Mouse (Mus musculus): ENCODE results near the gene Mrpl58. TPM values are rescaled to one million over a fixed set of nuclear protein-coding genes. Genes with fewer than 3 reads are reported as not detected.
A peak's percentile ranks its signal among the peaks of the same experiment; 100 is the strongest.

Gene Mrpl58
- polyA plus RNA-seq, 1 experiment from 2014 or later: 242 TPM

DNA sequence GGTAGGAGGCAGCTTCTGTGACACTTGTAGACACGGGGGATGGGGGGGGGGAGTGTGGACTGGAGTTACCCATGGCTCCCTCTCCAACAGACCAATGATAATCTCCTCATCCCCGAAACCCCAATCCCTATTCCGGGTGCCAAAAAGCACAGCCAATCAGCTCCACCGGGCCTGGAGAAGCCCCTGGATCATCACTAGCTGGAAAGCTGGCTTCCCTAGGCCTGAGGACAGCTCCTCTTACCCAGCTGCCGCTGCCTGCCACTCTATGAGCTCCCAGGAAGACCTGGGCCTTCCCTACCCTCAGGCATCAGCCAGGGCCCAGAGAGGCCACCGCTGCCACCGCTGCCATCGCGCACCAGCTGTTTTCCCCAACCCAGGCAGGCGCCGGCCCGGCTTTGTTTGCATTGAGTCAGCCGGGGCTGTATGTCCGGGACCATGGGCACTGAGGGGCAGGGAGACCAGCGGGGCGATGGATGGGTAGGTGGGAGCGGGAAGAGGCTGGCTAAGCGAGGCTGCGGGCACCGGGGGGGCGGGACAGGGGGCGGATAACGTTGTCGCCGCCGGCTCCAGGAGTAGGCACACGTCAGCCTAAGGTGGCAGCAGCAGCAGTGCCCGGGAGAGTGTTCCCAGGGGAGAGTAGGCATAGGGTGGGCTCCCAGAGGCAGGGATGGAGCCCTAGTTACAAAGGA, 36.7 kb upstream of the Mrpl58 start:
- 2% methylated on average over 28 of the region's 28 CpGs for WGBS
- Histone ChIP-seq H3K9ac (peak overlapping the region; percentile 47), H3K36me3 (ENCODE audit: insufficient read depth) (no peaks in the 10 kb centered on the region), H3K4me3 (ENCODE audit: low read depth, low read length) (peak overlapping the region; percentile 52), H3K4me2 (peak overlapping the region; percentile 82), H3K27me3 (ENCODE audit: insufficient read depth, low read length) (peaks cover 42% of the 10 kb centered on the region), H3K27ac (ENCODE audit: low read depth) (no peak overlapping the region), H3K4me1 (ENCODE audit: insufficient read depth) (peaks cover 3% of the 10 kb centered on the region; the same call in 1 of the 2 replicates), H3K9me3 (ENCODE audit: low read depth, low read length) (no peaks in the 10 kb centered on the region)
- DNase-seq (no peak), ATAC-seq (ENCODE audit: insufficient read depth) (peak; percentile 35; the same call in 1 of the 2 replicates)
- no peak for TF ChIP-seq CTCF (IDR thresholded peaks at IDR 0.05; ENCODE audit: low read depth)

- Histone ChIP-seq H3K4me1 (ENCODE audit: insufficient read depth) (peaks cover 3% of the 10 kb centered on the region; the same call in 1 of the 2 replicates), H3K4me2 (peak within 1 kb of the TSS; percentile 82), H3K9ac (peak within 1 kb of the TSS; percentile 47), H3K36me3 (ENCODE audit: insufficient read depth) (no peaks in the 10 kb centered on the region), H3K9me3 (ENCODE audit: low read depth, low read length) (no peaks in the 10 kb centered on the region), H3K27ac (ENCODE audit: low read depth) (no peak within 1 kb of the TSS), H3K4me3 (ENCODE audit: low read depth, low read length) (peak within 1 kb of the TSS; percentile 52), H3K27me3 (ENCODE audit: insufficient read depth, low read length) (peaks cover 43% of the 10 kb centered on the region)
- peak; percentile 80 for DNase-seq
- under 1% methylated on average over 39 of the region's 39 CpGs for WGBS
- peak; percentile 71 for ATAC-seq (ENCODE audit: insufficient read depth)
- TF ChIP-seq CTCF (IDR thresholded peaks at IDR 0.05; ENCODE audit: low read depth): no peak
These were observed 36.1 kb upstream of the Mrpl58 start, which contains the start of gene Hid1 for GRCm38 (mm10) chr11:115367395-115367944. Hid1 (minus strand) TSS chr11:115367756.

- no peak for TF ChIP-seq CTCF (IDR thresholded peaks at IDR 0.05; ENCODE audit: low read depth)
These were observed 33.2 kb upstream of the Mrpl58 start for GRCm38 (mm10) chr11:115370368-115370767.

GRCm38 (mm10) chr11:115371354-115371753, 32.2 kb upstream of the Mrpl58 start:
- ATAC-seq (ENCODE audit: insufficient read depth) (no peak), DNase-seq (no peak)
- Histone ChIP-seq H3K27me3 (ENCODE audit: insufficient read depth, low read length) (peaks cover 46% of the 10 kb centered on the region), H3K27ac (ENCODE audit: low read depth) (no peak overlapping the region), H3K4me3 (ENCODE audit: low read depth, low read length) (no peak overlapping the region), H3K4me2 (no peak overlapping the region), H3K9ac (no peak overlapping the region), H3K36me3 (ENCODE audit: insufficient read depth) (no peaks in the 10 kb centered on the region), H3K4me1 (ENCODE audit: insufficient read depth) (peaks cover 7% of the 10 kb centered on the region; the same call in 1 of the 2 replicates), H3K9me3 (ENCODE audit: low read depth, low read length) (no peaks in the 10 kb centered on the region)
- WGBS: 39% methylated on average over 8 of the region's 8 CpGs
- no peak for TF ChIP-seq CTCF (IDR thresholded peaks at IDR 0.05; ENCODE audit: low read depth)

More at GRCm38 (mm10) chr11:115370368-115370767, 33.2 kb upstream of the Mrpl58 start:
- Histone ChIP-seq H3K27ac (ENCODE audit: low read depth) (no peak overlapping the region), H3K4me2 (no peak overlapping the region), H3K4me1 (ENCODE audit: insufficient read depth) (peaks cover 7% of the 10 kb centered on the region; the same call in 1 of the 2 replicates), H3K27me3 (ENCODE audit: insufficient read depth, low read length) (peaks cover 49% of the 10 kb centered on the region), H3K36me3 (ENCODE audit: insufficient read depth) (no peaks in the 10 kb centered on the region), H3K9me3 (ENCODE audit: low read depth, low read length) (no peaks in the 10 kb centered on the region), H3K9ac (no peak overlapping the region), H3K4me3 (ENCODE audit: low read depth, low read length) (no peak overlapping the region)
- ATAC-seq (ENCODE audit: insufficient read depth): no peak
- DNase-seq: no peak
- 39% methylated on average over 7 of the region's 7 CpGs for WGBS

- no peak for TF ChIP-seq CTCF (IDR thresholded peaks at IDR 0.05; ENCODE audit: low read depth)
These were observed 31.5 kb upstream of the Mrpl58 start for GRCm38 (mm10) chr11:115372015-115372414.

DNA sequence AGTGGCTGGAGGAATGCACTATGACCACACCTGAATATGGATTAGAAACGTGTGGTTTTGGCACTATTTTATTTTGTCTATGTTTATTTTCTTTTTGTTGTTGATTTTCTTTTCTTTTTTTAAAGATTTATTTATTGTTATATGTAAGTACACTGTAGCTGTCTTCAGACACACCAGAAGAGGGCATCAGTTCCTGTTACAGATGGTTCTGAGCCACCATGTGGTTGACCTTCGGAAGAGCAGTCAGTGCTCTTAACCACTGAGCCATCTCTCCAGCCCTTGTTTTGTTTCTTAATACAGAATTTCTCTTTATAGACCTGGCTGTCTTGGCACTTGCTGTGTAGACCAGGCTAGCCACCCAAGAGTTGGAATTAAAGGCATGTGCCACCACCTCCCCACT, 30.8 kb upstream of the Mrpl58 start:
- H3K4me2 ChIP-seq: no peak overlapping the region
- H3K4me1 ChIP-seq (ENCODE audit: insufficient read depth): peaks cover 5% of the 10 kb centered on the region; the same call in 1 of the 2 replicates
- 42% methylated on average over 2 of the region's 2 CpGs for WGBS
- H3K4me3 ChIP-seq (ENCODE audit: low read depth, low read length): no peak overlapping the region
- DNase-seq: no peak
- no peaks in the 10 kb centered on the region for H3K9me3 ChIP-seq (ENCODE audit: low read depth, low read length)
- ATAC-seq (ENCODE audit: insufficient read depth): no peak
- H3K27me3 ChIP-seq (ENCODE audit: insufficient read depth, low read length): peaks cover 32% of the 10 kb centered on the region
- TF ChIP-seq CTCF (IDR thresholded peaks at IDR 0.05; ENCODE audit: low read depth): 0 out of 2 replicates have a peak, but pooled peaks have one; percentile 9
- H3K36me3 ChIP-seq (ENCODE audit: insufficient read depth): no peaks in the 10 kb centered on the region
- H3K9ac ChIP-seq: no peak overlapping the region
- H3K27ac ChIP-seq (ENCODE audit: low read depth): no peak overlapping the region

More at GRCm38 (mm10) chr11:115372015-115372414, 31.5 kb upstream of the Mrpl58 start:
- Histone ChIP-seq H3K36me3 (ENCODE audit: insufficient read depth) (no peaks in the 10 kb centered on the region), H3K4me3 (ENCODE audit: low read depth, low read length) (no peak overlapping the region), H3K9me3 (ENCODE audit: low read depth, low read length) (no peaks in the 10 kb centered on the region), H3K27me3 (ENCODE audit: insufficient read depth, low read length) (peaks cover 40% of the 10 kb centered on the region), H3K4me1 (ENCODE audit: insufficient read depth) (peaks cover 7% of the 10 kb centered on the region; the same call in 1 of the 2 replicates), H3K4me2 (no peak overlapping the region), H3K9ac (no peak overlapping the region), H3K27ac (ENCODE audit: low read depth) (no peak overlapping the region)
- WGBS: 31% methylated on average over 1 of the region's 1 CpGs
- DNase-seq (no peak), ATAC-seq (ENCODE audit: insufficient read depth) (no peak)

All from lung, embryonic 14.5 days (tissue).